Mouse (Mus musculus): ENCODE data around the gene Adprhl1.

DNA sequence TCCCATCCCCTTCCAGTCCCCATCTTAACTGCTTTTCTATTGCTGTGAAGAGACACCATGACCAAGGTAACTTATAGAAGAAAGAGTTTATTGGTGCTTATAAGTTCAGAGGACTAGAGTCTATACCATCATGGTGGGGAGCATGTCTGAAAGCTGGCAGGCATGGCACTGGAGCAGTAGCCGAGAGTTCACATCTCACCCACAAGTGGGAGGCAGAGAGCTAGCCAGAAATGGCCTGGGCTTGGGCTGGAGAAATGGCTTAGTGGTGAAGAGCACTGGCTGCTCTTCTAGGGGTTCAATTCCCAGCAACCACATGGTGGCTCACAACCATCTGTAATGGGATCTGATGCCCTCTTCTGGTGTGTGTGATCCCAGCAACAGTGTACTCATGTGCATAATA is 50.5 kb downstream of the Adprhl1 start:
- TF ChIP-seq POLR2A (IDR thresholded peaks at IDR 0.05; ENCODE audit: extremely low read depth, insufficient read depth, low read length) (no peak), CTCF (IDR thresholded peaks at IDR 0.05; ENCODE audit: extremely low read depth, insufficient read depth, low read length) (no peak)

All from cortical plate, adult 2 months (tissue).